Mouse (Mus musculus) large intestine, adult 2 months (tissue): ENCODE measurements around the gene Fam205c. TPM values are rescaled to one million over a fixed set of nuclear protein-coding genes. Genes with fewer than 3 reads are reported as not detected.
"Not testable (repeated sequence)": the region's sequence is repeated elsewhere in the genome, so short reads cannot be mapped to it uniquely, and the experiment has no call there.

ENCODE experiments used
- DNase-seq: peaks from one replicate; pipeline ENCODE4 v3.0.0-alpha.2; 2012; ENCODE audit warnings: low read depth, low spot score
- WGBS: fragments of 180-500 bp; shearing (Covaris S2); methylation state at CpG from one replicate; pipeline ENCODE4 v1.1.7; 2018; 5-methylcytosine and 5-hydroxymethylcytosine counted together
- polyA plus RNA-seq: library from polyadenylated mRNA; depleted of rRNA; stranded (reverse); fragments of >200 nt; gene quantifications from 2 replicates; pipeline ENCODE4 v1.2.3, GENCODE M21; 2012; rRNA removed

Fam205c gene
- polyA plus RNA-seq, 1 experiment: not detected

DNA sequence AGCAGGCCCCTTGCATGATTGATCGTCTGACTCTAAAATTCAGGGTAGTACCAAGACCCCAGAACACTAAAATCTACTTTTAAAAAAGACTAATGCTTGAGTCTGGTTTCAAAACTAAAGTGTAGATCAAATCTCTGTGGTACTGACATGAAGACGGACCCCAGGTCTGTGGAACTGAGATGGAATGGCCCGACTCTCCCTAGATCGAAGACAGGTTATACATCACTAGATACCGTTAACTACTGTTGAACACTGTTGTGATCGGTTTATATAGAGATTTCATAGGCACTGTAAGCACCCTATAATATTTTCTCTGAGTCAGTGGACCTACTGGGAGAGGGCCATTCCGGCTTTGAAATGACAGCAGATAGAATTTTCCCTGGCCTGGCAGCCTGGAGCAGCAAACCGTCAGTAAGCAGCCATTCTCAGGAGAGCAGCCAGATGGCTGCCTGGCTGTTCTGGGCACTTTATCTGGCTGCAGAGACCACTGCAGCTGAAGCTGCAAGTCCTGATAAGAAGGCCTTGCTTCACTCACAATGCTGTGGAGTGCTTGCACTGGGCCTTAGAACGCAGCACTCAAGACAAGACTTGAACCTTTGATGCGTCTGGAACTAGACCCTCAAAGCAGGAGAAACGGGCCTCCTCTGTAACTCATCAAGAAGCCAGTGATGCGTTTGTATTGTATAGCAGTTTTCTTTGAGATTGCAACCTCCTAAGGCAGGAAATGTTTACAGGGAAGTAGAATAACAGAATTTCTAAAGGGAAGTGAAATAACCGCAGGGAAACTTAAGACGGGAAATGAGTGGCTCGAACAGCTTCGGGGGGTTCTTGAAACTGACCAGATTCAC lies 6.0 kb upstream of the Fam205c start:
- DNase-seq: no peak
- 75% methylated on average over 16 of the region's 16 CpGs for WGBS

DNA sequence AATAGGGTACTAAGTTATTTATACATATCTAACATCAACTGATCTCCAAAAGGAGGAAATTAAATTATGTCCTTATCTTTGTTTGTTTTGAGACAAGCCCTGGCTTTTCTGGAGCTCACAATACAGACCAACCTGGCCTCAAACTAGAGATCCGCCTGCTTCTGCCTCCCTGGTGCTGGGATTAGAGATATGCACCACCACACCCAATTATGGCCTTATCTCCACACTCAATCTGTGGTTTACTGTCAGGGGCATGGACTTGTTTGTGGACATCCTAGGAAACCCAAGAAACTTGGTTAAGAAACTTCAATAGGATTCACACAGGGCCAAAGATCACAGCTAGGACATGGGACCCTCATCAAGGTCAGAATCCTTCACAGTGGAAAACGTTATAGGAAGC lies 3.6 kb upstream of the Fam205c start:
- DNase-seq: no peak
- 59% methylated on average over 2 of the region's 2 CpGs for WGBS

DNA sequence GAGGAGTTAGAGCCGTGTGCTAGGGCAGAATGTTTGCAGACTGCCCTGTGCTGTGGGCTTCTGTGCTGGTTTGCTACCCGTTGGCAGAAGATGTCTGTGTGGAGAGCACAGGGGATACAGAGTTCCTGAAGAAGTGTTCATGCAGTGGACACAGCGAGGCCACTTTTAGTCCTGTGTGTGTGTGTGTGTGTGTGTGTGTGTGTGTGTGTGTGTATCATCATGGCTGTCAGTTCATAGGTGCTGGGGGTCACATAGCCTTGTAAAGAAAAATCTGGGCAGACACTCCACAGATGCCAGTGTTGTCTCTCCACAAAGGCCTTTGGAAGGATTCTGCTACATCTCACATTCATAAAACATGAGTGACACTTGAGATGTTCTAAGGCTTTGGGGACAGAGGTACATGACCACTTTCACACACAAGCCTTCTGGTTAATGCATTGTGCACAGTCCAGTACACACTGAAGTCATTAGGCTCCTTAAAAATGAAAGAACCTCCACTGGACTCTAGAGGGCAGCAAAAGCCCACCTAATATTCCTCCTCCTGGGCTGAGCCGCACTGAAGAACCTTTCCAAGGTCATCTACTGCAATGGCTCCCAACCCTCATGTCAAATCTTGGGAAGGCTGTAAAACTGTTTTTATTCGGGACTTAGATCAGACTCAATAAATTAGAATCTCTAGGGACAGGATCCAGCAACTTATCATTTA lies 2.7 kb upstream of the Fam205c start:
- peak; percentile 10 for DNase-seq
- 29% methylated on average over 5 of the region's 5 CpGs for WGBS

DNA sequence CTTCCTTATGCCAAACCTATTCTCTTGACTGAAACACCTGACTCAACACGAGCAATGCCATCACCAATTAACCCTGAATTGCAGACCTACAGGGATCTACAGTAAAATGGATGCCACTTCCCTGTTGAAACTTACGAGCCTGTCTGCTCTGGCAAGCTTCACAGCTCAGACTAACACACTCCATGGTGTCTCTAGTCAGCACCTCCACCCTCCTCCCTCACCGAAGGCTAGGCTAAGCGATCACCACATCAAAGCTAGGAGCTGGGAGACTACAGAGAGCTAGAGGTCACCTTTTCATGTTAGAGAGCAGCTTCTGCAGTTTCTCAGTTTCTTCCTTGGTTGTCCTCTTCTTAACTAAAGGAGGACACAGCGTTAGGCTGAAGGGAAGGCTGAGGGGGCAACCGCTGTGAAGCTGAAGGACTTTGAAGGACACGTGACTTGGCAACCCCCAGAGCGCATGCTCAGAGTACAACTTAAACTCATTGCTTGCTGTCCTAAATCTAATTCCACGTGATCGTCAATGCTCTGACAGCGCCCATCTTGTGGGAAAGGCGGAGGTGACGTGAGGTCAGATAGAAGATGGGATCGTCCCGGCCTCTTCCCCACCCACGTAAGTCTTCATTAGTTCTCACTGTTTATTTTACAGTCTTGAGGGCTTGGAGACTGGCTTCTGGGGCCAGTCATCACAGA lies 1.1 kb downstream of the Fam205c start:
- 75% methylated on average over 16 of the region's 16 CpGs for WGBS
- no peak for DNase-seq

DNA sequence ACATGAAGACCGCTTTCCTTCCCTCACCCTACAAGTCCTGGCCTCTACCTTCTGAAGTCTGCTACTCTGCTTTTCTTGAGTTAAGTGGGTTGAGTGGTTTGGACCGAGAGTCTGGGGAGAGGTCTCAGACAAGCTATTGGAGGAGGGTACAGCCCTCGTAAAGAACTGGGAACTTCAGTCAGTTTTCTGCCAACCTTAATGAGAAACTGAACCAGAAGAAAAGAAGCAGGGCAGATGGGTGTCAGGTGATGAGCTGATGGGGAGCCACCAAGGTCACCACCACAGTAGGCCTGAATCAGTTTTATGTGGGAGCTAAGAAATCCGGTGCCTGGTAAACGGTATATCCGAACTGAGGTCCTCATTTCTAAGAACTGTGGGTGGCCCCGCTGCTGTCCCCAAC lies 1.9 kb downstream of the Fam205c start:
- WGBS: 86% methylated on average over 7 of the region's 7 CpGs
- no peak for DNase-seq

DNA sequence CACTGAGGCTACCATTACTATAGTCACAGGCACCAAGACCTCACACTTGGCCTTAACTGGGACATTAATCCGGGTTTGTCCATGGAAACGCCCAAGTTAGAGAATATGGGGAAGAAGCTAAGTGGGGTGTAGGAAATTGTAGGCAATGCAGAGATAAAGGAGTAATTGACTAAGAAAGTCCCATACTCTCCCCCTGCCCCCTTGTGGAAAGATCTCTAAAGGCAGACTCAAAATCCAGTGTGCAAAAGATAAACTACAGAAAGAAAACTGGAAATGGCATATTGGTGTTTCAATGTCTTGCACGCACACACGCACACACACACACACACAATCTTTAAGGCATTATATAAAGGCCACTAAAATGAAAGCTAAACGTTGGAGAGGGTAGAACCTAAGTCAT lies 3.3 kb downstream of the Fam205c start:
- DNase-seq: no peak
- 69% methylated on average over 5 of the region's 5 CpGs for WGBS

DNA sequence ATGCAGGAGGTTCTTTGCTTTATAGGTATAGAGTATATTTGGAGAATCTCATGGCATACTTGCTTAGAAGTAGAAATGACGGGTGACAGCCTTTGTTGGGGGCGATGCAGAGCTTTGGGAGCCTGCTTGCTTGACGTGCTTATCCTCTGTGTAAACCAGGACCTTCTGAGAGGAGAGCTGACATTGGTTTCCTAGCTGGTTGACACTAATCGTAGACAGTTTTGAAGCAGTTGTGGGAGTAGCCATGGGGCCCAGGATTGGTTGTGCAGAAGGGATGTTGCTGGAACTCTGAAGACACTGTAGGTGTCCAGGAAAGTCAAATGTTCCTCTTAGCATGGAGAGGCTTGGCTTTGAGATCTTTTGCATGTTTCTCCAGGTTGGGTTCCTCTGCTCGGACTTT lies 5.8 kb downstream of the Fam205c start:
- DNase-seq: no peak
- WGBS: 85% methylated on average over 5 of the region's 5 CpGs

DNA sequence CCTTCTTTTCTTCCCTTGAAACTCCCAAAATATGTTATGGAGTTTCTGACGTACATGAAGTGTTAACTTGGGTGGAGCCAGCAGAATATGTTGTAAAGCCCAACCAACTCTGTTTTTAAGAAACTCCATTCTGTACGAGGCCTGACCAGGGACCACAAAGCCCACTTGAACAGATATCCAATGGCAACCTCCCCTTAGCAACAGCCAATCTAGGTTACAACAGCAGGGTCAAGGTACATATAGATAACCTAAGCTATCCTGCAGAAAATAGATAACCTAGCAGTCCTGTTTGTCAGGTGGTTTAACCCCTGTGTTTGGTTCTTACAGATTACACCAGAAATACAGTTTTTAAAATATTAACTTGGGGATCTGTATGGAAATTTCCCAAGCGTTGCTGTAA lies 6.6 kb downstream of the Fam205c start:
- DNase-seq: no peak
- 43% methylated on average over 3 of the region's 3 CpGs for WGBS

DNA sequence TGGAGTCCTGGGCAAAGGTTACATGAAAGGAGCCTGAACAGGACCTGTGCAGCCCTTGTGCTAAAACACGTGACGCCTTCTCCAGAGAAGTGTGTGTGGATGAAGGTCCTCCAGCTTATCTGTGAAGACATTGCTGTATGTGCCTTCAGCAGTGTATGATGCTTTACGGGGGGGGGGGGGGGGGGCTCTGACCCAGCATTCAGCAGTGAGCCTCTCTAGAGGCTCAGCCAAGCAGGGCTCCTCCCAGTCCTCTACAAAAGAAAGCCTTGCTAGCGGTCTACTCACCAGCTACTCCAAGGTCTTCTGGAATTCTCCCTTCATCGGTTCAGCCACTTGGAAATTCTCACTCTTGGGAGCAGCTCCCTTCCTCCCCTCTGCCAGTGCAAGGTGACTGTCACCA lies 10.5 kb downstream of the Fam205c start:
- 82% methylated on average over 5 of the region's 5 CpGs for WGBS
- not testable (repeated sequence) for DNase-seq

DNA sequence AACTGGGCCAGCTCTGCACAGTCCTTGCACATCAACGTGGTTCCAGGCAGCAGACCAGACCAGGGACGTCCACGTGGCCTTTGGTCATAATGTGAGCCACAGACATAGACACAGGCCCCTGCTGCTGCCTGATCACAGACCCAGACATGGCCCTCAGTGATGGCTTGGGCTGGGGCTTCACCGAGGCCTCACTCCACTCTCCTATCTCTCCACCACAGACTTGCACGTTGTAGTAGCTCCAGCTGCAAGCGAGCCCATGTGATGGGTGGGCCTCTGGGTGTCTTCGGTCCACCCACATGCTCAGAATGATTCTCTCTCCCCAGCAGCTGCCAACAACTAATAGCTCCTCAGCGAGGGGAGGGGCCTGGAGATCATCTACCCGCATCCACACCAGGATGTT lies 13.6 kb downstream of the Fam205c start:
- DNase-seq: not testable (repeated sequence)
- WGBS: 69% methylated on average over 9 of the region's 9 CpGs

DNA sequence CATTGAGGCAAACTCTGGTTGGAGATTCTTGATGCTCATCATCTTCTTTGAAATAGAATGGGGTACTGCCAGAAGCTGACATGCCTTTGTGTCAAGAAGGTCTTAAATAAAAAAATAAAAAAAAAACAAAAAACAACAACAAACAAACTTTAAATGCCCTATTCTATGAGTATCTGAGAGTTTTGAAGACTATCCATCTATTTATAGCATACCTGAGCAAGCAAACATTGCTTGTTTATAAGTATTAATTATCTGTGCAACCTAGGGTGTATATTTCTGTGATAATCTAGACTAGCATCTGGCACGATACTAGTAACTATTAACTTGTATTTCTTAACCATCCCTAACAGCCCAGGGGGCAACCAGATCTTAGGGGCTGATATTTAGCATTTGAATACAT lies 17.4 kb downstream of the Fam205c start, which contains the start of gene Gm12394:
Gene Gm12394, minus strand, starts transcription at position 101 of the 400 bp plus-strand sequence.
- WGBS: 82% methylated on average over 1 of the region's 1 CpGs
- DNase-seq: not testable (repeated sequence)

DNA sequence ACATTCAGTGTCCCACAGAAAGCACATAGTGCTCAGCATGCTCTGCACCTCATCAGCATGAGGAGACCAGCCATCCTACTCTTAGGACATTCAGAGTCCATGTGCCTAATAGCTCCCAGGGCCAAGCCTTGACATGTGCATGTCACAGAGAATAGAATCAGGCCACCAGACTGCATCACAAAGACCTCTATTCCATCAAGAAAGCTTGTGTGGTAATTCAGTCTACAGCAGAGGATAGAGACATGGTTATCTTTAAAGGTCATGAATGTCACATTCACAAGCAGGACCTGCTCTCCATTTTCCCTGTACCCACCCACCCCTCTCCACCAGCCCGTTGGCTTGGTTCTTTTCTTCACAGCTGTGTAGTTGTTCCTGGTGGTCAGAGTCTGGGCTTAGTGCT lies 20.2 kb downstream of the Fam205c start, which contains the start of gene Fam205a1:
Gene Fam205a1, minus strand, starts transcription at position 101 of the 400 bp plus-strand sequence.
- 80% methylated on average over 1 of the region's 1 CpGs for WGBS
- DNase-seq: not testable (repeated sequence)

Other genes starting within 250 kb of the Fam205c start
- 3.0 and 4.8 TPM in 2 replicates for gene Gm2564, start 244.5 kb downstream of the Fam205c start, polyA plus RNA-seq
- not detected in 2 replicates for gene Ccl27b, start 219.0 kb downstream of the Fam205c start, polyA plus RNA-seq
- not detected in 2 replicates for gene Il11ra2, start 212.3 kb downstream of the Fam205c start, polyA plus RNA-seq
- gene 4930578G10Rik, start 138.7 kb downstream of the Fam205c start, polyA plus RNA-seq: not detected in 2 replicates
- 13.6 and 28.6 TPM in 2 replicates for gene Ccl19, start 117.7 kb downstream of the Fam205c start, polyA plus RNA-seq
- 75.8 and 122 TPM in 2 replicates for gene Ccl21a, start 100.2 kb downstream of the Fam205c start, polyA plus RNA-seq
- gene Fam205a1, start 20.3 kb downstream of the Fam205c start, polyA plus RNA-seq: 0.02 TPM in 1 of 2 replicates, not detected in the other
- gene Gm12394, start 17.5 kb downstream of the Fam205c start, polyA plus RNA-seq: not detected in 2 replicates
- 0.83 and 1.2 TPM in 2 replicates for gene Phf24, start 42.4 kb upstream of the Fam205c start, polyA plus RNA-seq
- gene Dnajb5, start 75.6 kb upstream of the Fam205c start, polyA plus RNA-seq: 9.6 and 11.1 TPM in 2 replicates
- 0.10 and 0.11 TPM in 2 replicates for gene 1700022I11Rik, start 95.4 kb upstream of the Fam205c start, polyA plus RNA-seq
- 96.9 and 114 TPM in 2 replicates for gene Vcp, start 126.3 kb upstream of the Fam205c start, polyA plus RNA-seq
- 11.8 and 14.6 TPM in 2 replicates for gene Fancg, start 136.3 kb upstream of the Fam205c start, polyA plus RNA-seq
- 25.1 and 32.0 TPM in 2 replicates for gene Pigo, start 151.6 kb upstream of the Fam205c start, polyA plus RNA-seq
- gene Stoml2, start 157.5 kb upstream of the Fam205c start, polyA plus RNA-seq: 83.2 and 92.5 TPM in 2 replicates
- 29.1 and 39.3 TPM in 2 replicates for gene Fam214b, start 172.0 kb upstream of the Fam205c start, polyA plus RNA-seq
- gene Unc13b, start 184.7 kb upstream of the Fam205c start, polyA plus RNA-seq: 7.7 and 12.5 TPM in 2 replicates